Mouse (Mus musculus): ENCODE results near the gene Pih1d1.

Pih1d1 gene

DNA sequence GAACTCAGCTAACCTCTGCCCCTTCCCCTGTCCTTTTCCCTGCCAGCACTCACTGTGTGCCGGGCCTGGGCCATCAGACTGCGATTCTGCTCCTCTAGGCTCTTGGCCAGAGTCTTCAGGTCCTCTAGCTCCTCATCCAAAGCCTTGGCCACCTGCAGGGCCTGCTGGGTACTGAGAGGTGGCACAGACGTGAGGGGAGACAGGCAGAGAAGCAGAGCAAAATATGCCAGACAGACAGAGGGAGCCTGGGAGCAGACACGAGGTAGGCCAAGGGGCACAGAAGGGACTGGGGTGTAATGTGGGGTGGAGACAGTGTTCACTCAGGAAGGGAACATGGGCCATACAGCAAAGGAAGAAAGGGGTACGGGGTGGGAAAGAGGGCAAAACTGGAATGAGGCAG, 39.3 kb downstream of the Pih1d1 start:
- no peak for DNase-seq (ENCODE audit: low read depth, low spot score)

GRCm38 (mm10) chr7:45193871-45194785, 40.0 kb downstream of the Pih1d1 start:
- no peak for DNase-seq (ENCODE audit: low read depth, low spot score)

DNA sequence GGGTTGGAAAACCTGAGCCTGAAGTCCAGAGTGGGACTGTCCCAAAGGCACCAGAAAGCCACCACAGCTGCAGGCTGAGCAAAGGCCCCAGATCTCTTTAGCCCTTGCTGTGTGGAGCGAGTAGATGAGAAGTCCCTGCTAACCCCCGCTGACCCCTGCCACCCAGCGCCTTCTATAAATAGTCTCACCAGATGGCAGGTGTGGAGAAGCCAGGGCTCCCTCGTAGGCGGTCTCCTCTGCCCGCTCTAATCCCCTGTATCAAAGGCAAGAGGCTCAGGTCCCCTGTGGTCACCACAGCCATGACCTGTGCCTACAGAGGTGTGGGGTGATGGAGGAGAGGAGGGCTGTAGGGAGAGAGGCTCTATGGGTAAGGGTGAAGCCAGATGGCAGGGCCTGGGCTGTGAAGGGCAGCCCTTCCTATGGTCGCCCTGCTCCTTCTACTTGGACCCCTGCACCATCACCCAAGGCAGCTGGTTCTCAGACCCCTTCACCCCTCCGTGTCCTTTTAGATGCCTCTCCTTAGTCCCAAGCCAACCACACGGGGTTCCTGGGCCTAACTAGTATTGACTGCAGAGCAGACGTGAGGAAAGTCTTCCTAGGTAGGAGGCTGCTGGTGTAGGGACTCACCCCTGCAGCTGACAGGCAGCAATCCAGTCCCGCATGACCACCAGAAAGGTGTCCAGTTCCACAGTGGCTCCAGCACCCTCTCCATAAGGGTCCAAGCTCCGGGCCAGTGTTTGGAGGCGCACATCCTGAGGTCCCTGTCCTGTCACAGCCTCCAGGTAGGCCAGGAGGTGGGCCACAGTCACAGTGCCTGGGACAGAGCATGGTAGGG, 41.5 kb downstream of the Pih1d1 start:
- DNase-seq (ENCODE audit: low read depth, low spot score) = no peak

DNA sequence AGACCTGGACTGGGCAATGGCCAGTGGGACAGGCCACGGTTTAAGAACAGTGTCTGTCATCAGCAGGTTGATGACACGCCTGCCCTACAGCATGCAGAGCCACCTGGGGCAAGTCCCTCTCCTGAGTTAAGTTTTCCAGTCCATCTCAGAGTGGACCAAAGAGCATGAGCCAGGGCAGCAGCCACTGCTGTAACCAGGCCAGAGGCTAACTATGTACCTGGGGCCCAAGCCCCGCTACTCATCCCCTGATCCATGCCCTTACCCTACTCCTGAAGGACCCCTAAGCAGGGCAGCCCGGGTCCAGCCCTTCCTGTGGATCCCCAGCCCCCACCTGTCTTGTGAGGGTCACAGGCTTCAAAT, 42.1 kb downstream of the Pih1d1 start:
- DNase-seq (ENCODE audit: low read depth, low spot score) = no peak

DNA sequence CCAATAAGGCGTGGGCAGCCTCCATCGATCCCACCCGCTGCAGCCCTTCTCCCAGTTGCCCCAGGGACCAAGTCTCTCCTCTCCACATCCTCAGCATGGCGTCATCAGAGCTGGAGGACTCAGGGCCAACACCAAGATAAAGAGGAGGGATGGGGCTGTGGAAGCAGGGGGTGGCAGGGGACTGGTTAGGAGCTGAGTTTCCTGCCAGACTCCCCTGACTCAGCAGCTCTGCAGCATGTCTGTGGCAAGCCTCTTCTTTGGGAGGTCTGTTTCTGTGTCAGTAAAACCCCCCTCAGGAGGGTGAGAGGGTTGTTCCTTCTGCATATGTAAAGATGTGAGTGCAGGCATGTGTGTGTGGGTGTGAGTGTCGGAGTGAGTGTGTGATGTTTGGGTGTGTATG, 42.9 kb downstream of the Pih1d1 start:
- DNase-seq (ENCODE audit: low read depth, low spot score) = no peak

DNA sequence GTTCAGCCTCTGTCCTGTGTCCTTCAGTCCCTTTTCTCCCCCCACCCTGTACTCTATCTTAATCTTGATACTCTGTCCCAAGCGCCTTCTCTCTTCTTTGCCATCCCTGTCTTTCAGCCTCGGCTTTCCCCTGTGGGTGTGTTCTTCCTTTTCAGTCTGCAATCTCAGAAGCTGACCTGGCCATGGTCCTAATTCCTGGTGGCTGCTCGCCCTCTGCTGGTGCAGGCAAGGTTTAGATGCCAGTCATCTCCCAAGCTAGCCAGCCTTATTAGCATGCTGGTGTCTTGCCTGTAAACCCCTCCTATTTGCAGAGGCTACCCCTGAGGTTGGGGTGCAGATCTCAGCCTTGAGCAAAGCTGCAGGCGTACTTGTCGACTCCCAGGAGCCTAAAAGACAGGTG, 44.3 kb downstream of the Pih1d1 start:
- DNase-seq (ENCODE audit: low read depth, low spot score) = peak; percentile 63

DNA sequence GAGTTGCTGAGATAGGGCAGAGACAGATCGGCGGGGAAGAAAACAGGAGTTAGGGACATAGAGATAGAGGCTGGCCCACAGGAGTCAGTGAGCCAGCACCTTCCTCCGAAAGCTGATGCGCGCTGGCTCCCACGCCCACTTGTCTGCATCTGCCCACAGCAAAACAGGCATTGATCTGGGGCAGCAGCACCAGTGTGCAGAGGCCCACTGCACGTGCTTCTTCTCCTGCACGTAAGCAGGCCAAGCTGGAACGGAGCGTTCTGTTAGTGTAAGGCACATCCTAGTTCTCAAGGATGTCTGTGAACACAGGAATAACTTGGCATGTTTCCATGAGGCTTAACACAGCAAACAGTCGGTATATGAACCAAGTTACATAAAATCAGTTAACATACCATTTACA, 44.9 kb downstream of the Pih1d1 start:
- no peak for DNase-seq (ENCODE audit: low read depth, low spot score)

DNA sequence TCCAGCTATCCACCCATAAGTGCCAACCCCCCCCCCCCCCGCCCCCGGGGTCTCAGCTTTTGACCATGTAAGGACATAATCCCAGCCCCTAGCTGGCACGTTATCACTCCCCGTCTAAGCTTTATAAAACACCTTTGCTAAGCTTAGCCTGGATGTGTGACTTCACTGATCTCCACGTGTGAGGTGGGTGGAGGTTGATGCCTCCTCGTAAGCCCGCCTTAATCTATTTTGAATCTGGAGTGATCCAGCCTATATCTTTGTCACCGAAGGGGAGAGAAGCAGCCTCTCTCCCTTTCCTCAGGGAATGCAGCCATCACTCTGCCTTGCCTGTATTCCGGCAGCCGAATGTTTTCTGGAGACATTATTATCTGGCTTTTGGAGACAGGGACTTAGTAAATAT, 48.6 kb downstream of the Pih1d1 start:
- no peak for DNase-seq (ENCODE audit: low read depth, low spot score)

DNA sequence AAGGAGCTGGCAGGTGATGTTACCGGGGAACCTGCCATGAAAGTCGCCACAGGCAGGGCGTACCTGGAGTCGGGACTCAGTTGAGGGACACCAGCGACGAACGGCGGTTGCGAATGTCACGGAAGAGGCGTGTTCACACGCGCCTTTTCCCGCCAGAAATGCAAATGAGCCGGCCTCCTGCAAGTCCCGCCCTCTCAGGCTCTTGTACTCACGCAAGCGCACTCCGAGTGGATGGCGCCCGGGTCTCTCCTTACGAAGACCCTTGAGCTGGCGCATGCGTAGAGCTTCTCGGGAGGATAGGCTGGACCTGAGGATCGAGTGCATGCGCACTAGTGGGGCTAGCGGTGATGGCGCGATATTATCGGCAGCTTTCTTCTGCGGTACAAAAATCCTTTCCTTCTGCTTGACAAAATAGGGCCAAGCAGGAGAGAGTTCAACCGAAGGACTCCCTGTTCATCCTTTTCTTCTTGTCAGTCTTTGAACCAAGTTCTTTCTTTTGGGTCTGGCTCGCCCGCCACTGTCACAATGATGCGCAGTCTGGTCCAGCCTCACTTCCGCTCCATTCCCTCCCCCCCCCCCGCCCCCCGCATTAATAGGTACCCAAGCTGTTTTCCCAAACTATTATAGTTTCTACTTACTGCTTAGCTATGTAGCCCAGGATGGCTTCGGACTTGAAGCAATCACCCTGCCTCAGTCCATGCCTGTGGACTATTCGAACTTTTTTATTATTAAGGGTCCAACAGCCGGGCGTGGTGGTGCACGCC, 50.5 kb downstream of the Pih1d1 start, which contains the start of gene Ccdc155:
Gene Ccdc155 (minus strand): TSS at position 513 of the 764 bp plus-strand sequence.
- peak; percentile 99 for DNase-seq (ENCODE audit: low read depth, low spot score)

GRCm38 (mm10) chr7:45208260-45208659, 54.2 kb downstream of the Pih1d1 start:
- no peak for DNase-seq (ENCODE audit: low read depth, low spot score)

Measured in embryo, embryonic 11.5 days (tissue).